Mouse (Mus musculus): ENCODE data around the gene Akap10.
A peak's percentile ranks its signal among the peaks of the same experiment; 100 is the strongest.
"Not testable (repeated sequence)": the region's sequence is repeated elsewhere in the genome, so short reads cannot be mapped to it uniquely, and the experiment has no call there.

Akap10 gene

DNA sequence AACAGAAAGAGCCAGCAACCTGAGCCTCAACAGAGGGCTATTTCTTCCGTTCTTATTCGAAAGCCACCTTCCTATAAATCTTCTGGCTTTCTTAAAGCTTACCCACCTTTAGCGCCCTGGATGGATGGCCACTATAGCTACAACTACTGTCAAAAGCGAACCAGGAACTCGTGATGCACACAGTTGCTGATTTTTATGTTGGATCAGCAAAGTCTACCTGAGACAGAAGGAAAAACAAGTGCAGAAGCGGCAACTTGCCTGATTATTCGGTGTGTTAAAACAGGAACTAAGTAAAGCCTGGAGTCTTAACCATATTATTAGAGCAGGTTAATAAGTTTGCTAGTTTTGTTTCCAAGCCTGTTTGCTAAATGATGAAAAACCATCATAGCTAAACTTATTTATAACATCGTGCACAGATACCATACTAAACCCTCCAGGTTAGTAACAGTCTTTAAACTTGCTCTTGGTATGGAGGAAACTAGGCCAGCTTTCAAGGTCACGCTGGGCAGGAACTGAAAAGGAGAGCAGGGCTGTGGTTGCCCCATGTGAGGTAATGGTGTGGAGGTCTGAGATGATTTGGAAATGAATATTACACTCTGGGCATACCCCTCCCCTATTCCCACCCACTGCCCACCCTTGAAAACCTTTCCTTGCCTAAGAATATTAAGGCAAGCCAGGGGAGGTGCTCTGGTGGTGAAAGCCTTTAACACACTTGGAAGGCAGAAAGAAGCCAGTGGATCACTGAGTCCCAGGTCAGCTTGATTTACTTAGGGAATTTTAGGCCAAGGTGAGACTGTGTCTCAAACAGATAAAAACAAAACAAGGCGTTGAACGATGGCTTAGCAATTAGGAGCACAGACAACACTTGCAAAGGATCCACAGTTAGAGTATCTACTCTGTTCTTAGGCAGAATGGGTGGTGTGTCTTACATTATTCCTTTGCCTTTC, 861 bp upstream of the Akap10 start:
- no peak for DNase-seq (ENCODE audit: low spot score)

DNA sequence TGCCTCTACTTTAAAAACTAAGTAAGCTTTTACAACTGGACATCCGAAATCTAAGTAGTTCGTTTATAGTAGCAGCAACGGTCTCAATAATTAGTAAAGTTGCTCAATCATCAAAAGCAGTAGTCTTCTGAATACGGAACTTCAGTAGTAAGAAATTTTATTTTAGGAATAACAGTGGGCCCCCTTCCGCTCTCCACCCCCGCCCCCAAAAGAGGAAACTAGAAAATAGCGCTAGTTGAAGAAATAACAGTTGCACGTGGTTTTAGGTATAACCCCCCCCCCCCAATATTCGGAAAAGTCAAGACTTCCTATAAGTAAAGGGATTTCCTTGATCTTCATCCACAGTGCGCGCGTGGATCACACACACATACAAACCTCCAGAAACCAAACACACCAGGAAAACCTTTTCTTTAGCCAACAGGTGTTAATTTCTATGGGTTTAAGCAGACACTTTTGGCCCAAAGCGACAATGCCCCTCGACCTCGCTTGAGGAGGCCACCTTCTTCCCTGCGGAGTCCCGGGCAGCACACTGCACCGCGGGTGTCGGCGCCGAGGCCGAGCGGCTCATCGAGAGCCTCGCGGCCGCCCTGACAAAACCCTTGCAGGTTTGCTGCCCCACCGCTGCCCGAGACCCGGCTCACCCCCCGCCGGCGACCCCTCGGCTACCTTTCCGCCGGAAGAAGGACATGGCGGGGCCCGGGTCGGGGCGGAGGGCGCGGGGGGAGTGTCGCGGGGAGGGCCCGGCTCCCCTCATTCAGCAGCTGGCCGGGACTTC, 542 bp downstream of the Akap10 start:
- DNase-seq (ENCODE audit: low spot score), result no peak

DNA sequence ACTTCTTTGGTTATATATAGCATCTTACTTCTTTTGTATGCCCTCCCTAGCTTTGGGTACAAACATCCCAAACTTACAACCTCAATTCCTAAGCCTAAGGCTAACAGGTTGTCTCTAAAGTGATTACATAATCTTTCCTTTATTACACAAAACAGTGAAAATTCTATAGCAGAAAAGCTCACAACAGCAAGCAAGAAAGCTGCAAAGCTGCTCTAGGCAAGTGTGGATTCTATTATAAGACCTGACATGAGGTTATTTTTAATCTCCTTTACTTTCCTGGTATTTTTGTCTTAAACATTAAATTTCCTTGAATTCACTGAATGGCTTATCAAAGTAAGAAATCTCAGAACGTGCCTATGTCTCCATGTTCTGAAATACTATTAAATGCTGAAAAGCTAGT, 6.7 kb downstream of the Akap10 start:
- no peak for DNase-seq (ENCODE audit: low spot score)

DNA sequence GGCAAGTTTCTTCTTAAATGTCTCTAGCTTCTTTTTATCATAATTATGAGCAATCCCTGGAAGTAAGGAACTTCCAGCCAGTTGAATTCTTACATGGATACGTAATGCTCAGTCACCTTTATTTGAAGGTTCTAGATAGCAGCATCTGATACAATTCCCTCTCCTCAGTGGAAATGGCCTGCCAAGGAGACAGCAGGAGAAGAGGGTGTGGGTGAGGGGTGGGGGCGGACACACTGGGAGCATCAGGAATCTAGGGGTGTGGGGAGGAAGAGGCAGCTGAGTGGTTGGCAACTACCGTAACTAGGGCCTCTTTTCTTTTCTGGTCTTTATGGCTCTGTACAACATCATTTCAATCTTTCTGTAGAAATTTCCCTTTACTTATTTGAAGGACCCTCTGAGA, 10.3 kb downstream of the Akap10 start:
- DNase-seq (ENCODE audit: low spot score), result no peak

DNA sequence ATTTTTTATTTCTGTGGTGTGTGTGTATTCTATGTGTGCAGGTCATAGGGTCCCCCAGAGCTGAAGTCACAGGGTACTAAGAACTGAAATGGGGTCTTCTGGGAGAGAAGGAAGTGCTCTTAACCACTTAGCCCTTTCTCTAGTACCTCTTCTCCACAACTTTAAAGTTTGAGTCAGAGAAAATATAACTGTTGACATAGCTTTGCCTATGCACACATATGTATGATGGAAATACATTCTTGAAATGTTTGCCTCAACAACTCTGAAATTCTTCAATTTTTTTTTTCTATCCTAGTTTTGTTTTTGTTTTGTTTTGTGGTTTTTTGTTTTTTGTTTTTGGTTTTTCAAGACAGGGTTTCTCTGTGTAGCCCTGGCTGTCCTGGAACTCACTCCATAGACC, 21.7 kb downstream of the Akap10 start:
- DNase-seq (ENCODE audit: low spot score), result no peak

DNA sequence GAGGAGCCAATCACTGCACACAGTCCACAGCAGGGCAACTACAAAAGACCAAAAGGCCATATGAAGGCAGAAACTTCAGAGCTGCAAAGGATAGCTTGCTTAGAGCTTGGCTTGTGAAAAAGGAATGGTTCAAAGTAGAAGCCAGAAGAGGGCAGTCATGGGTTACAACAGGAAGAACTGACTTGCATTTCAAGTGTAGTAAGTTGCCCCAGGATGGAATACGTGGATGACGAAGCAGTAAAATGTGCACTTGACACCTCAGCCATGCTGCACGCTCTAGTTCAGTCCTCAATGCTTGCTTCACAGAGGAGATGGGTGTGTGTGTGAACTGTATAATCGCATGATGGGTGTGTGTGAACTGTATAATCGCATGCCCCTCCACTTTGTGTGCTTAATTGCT, 47.9 kb downstream of the Akap10 start:
- no peak for DNase-seq (ENCODE audit: low spot score)

DNA sequence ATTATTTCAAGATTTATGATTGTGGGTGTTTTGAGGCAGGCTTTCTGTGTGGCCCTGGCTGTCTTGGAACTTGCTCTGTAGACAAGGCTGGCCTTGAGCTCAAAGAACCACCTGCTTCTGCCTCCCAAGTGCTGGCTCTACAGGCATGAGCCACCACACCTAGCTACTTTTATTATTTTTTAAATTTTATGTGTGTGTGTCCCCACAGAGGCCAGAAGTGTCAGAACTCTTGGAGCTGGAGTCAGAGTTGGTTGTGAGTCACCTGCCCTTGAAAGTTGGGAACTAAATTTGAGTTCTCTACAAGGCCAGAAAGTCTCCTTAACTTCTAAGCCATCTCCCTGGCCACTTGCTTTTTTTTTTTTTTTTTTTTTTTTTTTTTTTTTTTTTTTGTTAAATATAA, 50.1 kb downstream of the Akap10 start:
- DNase-seq (ENCODE audit: low spot score), result no peak

DNA sequence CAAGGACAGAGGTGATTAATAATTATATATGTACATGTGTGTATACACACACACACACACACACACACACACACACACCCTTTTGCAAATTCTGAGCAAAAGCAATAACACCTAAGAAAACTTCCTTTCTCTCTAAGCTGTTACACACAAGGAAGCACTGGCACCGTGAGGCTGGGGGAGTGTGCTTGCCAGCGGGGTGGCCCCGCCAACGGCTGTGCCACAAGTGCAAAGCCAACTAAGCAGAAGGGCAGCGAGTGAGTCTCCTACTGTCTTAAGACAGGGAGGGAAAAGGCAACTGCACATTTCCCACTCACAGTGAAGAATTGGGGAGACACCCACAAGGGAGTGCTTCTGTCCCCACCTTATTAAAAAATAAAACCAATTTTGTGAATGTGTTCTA, 58.2 kb downstream of the Akap10 start:
- no peak for DNase-seq (ENCODE audit: low spot score)

DNA sequence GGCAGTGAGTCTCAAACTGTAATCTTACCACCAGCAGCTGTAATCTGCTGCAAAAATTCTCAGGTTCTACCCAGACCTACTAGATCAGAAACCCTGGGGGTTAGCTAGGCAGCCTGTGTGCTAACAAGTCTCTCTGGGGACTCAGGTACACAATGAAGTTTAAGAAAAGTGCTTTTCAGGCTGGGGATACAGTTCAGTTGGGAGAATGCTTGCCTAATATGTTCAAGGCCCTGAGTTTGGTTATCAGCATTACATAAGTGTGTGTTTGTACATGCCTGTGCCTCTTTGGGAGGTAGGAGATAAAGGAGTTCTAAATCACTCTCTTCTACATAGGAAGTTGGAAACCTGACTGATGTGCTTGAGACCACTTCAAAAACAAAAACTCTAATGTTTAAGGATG, 63.2 kb downstream of the Akap10 start:
- DNase-seq (ENCODE audit: low spot score), result no peak

DNA sequence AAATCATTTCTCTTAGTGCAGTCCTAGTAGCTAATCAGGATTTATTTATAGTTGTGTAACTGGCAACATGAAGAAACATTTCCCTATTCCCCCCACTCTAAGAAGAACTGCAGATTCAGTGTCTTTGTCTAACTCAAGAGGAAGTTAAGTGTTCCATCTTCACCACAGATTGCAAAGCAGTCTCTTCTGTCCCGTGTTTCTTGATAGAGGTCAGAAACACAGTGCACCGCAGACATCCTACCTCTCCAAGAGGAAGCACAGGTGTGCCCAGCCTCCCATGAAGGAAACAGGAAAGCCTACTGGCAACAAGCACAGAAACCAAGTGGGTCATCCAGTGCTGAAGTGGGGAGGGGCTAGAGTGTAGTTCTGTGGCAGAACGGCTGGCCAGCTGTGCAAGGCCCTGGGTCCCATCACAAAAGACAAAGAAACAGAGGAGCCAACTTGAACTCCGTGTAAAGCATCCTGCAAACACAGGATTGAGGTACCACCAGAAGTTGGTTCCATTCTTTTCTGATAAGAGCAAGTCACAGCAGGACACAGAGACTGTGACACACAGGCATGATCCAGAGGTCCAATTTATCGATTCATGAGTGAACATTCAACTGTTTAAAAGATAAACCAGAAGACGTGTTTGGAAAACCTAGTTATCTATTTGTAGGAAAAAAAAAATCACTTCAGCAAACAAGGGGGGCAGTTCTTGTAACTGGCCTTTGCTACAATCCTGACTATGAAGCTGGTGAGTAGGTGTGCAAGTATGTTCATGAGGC, 68.1 kb downstream of the Akap10 start:
- DNase-seq (ENCODE audit: low spot score), result no peak

DNA sequence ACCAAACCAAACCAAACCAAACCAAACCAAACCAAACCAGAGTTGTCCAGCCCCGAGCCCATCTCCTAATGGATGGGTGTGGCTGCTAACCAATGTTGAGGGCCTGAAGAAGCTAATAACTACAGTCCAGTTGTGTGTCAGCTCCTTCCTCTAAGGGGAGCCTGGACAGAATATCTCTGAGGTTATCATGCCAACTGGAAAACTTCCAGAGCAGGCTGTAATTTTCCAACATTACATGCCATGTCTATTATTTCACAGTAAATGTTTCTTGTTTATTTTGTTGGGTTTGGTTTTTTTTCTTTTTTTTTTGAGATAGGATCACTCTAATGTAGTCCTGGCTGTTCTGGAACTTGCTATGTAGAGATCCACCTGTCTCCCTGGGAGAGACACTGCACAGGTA, 70.7 kb downstream of the Akap10 start:
- DNase-seq (ENCODE audit: low spot score), result no peak

DNA sequence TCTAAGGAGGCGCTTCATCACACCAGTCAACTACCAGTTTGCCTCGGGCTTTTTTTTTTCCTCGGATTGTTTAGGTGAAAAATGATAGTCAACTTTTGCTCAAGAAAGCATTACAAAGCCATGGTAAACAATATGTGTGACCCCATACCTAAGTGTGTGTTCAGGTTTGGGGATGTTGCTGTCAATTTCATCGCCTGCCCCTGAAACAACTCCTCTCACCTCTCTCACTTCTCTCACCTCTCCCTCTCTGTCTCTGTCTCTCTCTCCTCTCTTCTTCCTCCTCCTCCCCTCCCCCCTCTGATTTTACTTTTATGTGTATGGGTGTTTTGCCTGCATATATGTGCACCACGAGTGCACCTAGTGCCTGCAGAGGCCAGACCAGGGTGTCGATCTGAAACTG, 74.5 kb downstream of the Akap10 start:
- no peak for DNase-seq (ENCODE audit: low spot score)

DNA sequence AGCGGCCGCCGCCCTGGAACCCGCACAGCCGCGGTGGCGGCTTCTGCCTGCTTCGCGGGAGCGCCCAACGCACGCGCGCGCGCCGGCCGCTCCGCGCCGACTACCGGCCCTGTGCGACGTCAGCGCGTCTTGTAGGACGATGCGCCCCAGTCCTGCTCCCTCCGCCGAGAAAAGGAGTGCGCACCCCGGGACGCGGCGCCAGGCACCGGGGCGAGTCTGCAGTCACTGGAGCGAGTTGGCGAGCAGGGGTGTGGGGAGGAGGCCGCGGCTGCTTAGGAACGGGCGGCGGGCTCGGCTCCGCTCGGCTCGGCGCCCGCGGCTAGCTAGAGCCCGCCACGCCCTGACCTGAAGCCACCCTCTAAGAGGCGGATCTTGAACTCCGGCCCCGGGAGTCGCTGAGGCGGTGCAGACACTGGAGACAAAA, 75.1 kb downstream of the Akap10 start, which contains the start of gene Ulk2:
Gene Ulk2, minus strand, starts transcription at position 86 of the 424 bp plus-strand sequence.
- peak; percentile 77 for DNase-seq (ENCODE audit: low spot score)

DNA sequence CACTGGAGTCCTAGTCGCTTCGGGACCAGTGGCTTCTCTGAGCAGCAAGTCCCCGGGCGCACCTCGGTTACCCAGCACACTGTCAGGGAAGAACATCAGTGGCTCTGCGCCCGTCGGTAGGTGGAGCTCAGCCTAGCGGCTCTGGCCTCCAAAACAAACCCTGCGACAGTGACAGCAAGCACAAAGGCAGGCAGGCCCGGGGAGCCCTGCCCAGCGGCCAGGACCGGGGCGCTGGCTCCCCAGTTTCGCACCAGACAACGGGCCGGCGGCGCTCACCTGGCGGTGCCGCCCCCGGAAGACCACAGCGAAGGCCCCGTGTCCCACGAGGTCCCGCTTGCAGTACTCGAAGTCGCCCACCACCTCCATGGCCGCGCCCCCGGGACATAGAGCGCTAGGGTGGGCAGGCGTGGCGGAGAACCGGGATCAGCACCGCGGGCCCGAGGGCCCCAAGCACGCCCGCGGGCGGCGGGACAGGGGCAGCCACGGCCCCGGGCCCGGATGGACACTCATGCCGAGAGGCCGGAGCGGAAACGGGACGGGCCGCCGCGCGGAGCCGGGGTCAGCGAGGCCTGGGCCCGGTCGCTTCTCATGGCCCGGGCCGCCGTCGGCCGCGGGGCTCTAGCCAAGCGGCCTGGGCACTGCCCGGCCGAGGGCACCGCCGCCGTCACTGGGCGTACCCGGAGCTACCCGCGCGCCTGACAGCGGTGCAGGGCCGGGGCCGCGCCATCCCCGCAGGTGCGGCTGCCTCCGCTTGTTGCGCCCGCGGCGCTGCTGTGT, 75.7 kb downstream of the Akap10 start:
- DNase-seq (ENCODE audit: low spot score), result peak; percentile 75

DNA sequence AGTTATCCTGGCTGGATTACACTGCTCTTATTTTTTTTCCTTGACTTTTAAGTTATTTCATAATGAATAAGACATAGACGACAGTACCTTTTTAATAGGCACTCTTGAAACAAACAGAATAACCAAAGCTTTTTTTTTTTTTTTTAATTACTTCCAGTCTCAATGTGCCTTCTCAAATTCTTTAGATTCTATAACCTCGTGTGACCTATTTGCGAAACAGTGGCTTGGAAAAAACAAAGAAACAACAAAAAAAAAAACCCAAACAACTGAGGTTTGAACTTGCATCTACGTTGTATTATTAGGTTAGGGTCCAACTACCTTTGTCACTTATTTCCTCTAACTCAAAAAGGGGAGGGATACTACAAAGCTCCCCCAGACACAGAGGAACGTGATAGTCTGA, 76.4 kb downstream of the Akap10 start:
- DNase-seq (ENCODE audit: low spot score), result no peak

DNA sequence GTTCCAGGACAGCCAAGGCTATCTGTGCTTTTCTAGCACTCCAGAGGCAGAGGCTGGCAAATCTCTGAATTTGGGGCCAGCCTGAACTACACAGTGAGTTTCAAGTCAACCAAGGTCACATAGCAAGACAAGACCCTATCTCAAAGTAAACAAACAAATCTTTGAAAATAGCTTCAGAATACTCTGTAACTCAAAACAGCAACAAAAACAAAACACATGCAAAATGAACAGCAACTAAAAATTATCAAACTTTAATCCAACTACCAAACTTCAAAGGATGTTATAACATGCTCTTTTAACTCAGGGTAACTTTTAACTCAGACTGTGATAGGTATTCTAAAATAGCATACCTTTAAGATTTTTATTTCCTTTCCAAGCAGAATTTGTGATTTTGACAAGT, 77.1 kb downstream of the Akap10 start:
- no peak for DNase-seq (ENCODE audit: low spot score)

DNA sequence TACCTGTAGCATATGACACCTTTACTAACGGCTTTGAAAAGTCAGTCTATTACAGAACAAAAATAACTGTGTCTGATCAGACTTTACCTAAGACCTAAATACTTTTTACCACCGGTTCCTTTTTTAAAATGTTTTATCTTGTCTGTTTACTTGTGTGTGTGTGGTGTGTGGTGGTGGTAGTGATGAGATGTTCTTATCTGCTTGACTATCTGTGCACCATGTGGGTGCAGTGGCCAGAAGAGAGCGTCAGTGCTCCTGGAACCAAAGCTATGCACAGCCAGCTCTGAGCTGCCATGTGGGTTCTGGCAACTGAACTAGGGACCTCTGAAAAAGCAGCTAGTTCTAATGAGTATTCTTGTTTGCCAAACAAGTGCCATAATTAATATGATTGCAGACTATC, 78.9 kb downstream of the Akap10 start:
- no peak for DNase-seq (ENCODE audit: low spot score)

DNA sequence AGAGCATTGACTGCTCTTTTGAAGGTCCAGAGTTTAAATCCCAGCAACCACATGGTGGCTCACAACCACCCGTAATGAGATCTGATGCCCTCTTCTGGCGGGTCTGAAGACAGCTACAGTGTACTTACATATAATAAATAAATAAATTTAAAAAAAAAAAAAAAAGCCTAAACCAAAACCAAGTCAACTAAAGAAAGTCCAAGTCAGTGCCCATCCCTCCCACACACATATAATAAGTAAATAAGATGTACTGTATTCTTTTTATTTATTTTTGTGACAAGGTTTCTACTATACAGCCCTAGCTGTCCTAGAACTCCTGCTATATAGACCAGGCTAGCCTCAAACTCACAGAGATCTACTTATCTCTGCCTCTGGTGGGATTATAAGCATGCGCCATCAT, 89.4 kb downstream of the Akap10 start:
- not testable (repeated sequence) for DNase-seq (ENCODE audit: low spot score)

DNA sequence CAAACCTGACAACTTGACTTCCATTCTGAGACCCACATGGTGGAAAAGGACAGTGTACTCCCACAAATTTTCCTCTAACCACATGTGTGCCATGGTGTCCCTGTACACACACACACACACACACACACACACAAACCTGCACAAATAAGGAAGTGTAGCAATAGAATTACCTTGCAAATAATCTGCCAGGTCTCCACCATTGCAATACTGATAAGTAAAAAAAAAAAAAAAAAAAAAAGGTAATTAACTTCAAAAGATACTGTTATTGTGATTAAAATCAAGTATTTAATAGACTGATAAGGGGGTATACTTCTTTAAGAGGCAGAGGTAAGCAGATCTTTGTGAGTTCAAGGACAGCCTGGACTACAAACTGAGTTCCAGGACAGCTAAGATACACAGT, 90.1 kb downstream of the Akap10 start:
- DNase-seq (ENCODE audit: low spot score), result no peak

DNA sequence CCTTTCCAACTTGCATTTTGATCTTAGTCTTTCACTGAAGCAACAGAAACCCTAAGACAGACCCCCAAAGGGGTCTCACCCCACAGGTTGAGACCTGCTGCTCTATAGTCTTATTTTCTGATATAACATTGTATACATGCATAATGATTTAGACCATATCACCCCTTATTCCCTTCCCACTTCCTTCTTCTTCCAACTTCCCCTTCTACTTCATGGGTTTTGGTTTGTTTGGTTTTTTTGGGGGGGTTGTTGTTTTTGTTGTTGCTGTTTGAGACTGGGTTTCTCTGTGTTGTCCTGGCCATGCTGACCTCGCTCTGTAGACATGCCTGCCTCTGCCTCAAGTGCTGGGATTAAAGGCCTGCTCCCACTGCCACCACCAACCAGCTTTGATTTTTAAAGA, 90.9 kb downstream of the Akap10 start:
- no peak for DNase-seq (ENCODE audit: low spot score)

All from spleen, adult 12 weeks (tissue).